Mouse (Mus musculus): ENCODE data around the gene Nab2. TPM values are rescaled to one million over a fixed set of nuclear protein-coding genes. Genes with fewer than 3 reads are reported as not detected.
"Not testable (repeated sequence)": the region's sequence is repeated elsewhere in the genome, so short reads cannot be mapped to it uniquely, and the experiment has no call there.

Nab2 gene
- polyA plus RNA-seq, 1 experiment from 2014 or later: 4.0 TPM

- peaks cover 60% of the 10 kb centered on the region for H3K27me3 ChIP-seq
- WGBS: 64% methylated on average over 1 of the region's 1 CpGs
- no peak for ATAC-seq (ENCODE audit: low read depth)
Measured at GRCm38 (mm10) chr10:127659551-127659950, 8.8 kb downstream of the Nab2 start.

DNA sequence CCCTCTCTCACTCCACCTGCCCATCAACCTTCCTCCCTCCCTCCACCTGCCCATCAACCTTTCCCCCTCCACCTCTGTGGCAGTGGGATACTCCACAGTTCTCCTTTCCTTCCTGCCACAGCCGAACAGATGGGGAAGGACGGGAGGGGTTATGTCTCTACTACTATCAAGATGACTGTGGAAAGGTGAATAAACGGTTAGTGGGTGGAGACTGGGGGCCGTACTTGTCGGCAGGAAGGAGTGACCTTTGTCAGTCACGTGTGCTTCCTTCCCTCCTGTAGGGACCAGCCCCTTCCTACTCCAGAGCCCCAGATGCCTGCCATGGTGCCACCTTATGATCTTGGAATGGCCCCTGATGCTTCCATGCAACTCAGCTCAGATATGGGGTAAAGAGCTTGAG is 10.3 kb downstream of the Nab2 start:
- Histone ChIP-seq H3K4me2 (no peak overlapping the region), H3K27me3 (peaks cover 45% of the 10 kb centered on the region), H3K9me3 (no peaks in the 10 kb centered on the region), H3K9ac (no peak overlapping the region), H3K4me3 (no peak overlapping the region), H3K4me1 (replicated peaks) (peaks cover 18% of the 10 kb centered on the region), H3K27ac (replicated peaks) (no peak overlapping the region), H3K36me3 (no peaks in the 10 kb centered on the region)
- 17% methylated on average over 6 of the region's 6 CpGs for WGBS
- no peak for ATAC-seq (ENCODE audit: low read depth)

More at GRCm38 (mm10) chr10:127659551-127659950, 8.8 kb downstream of the Nab2 start:
- Histone ChIP-seq H3K4me3 (no peak overlapping the region), H3K36me3 (no peaks in the 10 kb centered on the region), H3K9me3 (no peaks in the 10 kb centered on the region), H3K9ac (no peak overlapping the region), H3K27ac (replicated peaks) (no peak overlapping the region), H3K4me1 (replicated peaks) (peaks cover 31% of the 10 kb centered on the region), H3K4me2 (no peak overlapping the region)

DNA sequence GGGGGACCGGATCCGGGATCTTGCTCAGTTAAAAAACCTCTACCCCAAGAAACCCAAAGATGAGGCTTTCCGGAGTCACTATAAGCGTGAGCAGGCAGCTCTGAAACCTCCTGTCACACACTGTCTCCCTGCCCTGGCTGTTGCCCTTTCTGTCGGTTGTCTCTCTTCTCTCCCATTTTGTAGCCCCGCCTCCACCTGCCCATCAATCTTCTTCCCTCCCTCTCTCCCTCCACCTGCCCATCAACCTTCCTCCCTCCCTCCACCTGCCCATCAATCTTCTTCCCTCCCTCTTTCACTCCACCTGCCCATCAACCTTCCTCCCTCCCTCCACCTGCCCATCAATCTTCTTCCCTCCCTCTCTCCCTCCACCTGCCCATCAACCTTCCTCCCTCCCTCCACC is 10.8 kb downstream of the Nab2 start:
- not testable (repeated sequence) for H3K4me2 ChIP-seq; H3K9me3 ChIP-seq; H3K36me3 ChIP-seq; H3K4me3 ChIP-seq; H3K9ac ChIP-seq; ATAC-seq (ENCODE audit: low read depth); H3K27ac ChIP-seq (replicated peaks)
- 57% methylated on average over 6 of the region's 6 CpGs for WGBS
- Histone ChIP-seq H3K4me1 (replicated peaks) (peaks cover 14% of the 10 kb centered on the region), H3K27me3 (peaks cover 40% of the 10 kb centered on the region)

DNA sequence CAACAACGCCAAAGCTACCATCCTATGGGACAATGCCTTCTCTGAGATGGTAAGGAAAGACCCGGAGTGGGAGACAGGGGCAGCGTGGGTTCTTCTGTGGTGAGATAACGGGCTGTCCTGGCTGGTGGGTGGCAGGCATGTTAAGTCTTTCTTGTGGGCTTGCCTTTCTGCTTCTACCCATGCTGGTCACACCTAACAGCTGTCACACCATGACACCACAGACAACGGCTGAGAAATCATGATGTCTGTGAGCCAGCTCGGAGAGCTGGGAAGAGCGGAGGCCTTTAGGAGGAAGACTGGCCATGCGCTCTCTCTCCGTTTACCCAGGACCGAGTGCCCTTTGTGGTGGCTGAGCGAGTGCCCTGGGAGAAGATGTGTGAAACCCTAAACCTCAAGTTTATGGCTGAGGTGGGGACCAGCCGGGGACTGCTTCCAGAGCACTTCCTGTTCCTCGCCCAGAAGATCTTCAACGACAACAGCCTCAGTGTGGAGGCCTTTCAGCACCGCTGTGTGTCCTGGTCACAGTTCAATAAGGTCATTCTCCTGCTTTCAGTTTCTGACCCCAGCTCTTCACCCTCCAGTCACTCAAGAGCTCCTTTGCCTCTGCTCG is 13.3 kb downstream of the Nab2 start:
- H3K9ac ChIP-seq: no peak overlapping the region
- no peaks in the 10 kb centered on the region for H3K4me1 ChIP-seq (replicated peaks)
- H3K4me3 ChIP-seq: no peak overlapping the region
- H3K27ac ChIP-seq (replicated peaks): no peak overlapping the region
- 75% methylated on average over 16 of the region's 16 CpGs for WGBS
- no peaks in the 10 kb centered on the region for H3K36me3 ChIP-seq
- no peak for ATAC-seq (ENCODE audit: low read depth)
- H3K9me3 ChIP-seq: no peaks in the 10 kb centered on the region
- H3K4me2 ChIP-seq: no peak overlapping the region
- peaks cover 15% of the 10 kb centered on the region; the same call in 1 of the 2 replicates for H3K27me3 ChIP-seq

DNA sequence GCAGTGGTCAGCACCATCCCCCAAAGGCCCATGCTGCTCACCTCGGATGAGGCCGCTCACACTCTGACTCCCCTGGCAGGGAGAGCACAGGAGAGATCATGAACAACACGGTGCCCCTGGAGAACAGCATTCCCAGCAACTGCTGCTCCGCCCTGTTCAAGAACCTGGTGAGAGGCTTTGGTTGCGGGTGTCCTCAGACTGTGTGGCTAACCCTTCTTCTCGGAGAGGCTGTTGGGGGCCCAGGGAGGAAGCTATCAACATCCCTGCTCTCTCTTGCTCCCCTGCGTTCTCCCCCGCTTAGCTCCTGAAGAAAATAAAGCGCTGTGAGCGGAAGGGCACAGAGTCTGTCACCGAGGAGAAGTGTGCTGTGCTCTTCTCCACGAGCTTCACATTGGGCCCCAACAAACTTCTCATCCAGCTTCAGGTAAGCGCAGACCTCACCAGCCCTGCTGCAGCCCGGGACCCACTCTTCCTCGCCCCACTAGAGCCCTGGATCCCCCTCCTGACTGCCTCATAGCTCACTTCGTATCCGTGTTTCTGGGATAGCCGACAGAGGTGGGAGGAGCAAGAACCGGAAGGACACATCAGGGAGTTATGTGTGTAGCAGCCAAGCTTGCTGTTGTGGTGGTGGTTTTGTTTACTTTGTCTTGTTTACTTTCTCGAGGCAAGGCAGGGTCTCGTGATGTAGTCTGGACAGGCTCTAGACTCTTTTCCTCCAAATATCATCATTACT is 15.3 kb downstream of the Nab2 start:
- Histone ChIP-seq H3K9me3 (no peaks in the 10 kb centered on the region), H3K9ac (no peak overlapping the region), H3K4me2 (no peak overlapping the region), H3K27ac (replicated peaks) (no peak overlapping the region), H3K27me3 (0 out of 2 replicates have a peak, but pooled peaks cover 2% of the 10 kb centered on the region), H3K4me3 (no peak overlapping the region), H3K36me3 (no peaks in the 10 kb centered on the region), H3K4me1 (replicated peaks) (no peaks in the 10 kb centered on the region)
- WGBS: 54% methylated on average over 21 of the region's 21 CpGs
- ATAC-seq (ENCODE audit: low read depth): no peak

GRCm38 (mm10) chr10:127645791-127646190 is 22.6 kb downstream of the Nab2 start:
- WGBS: 59% methylated on average over 2 of the region's 2 CpGs
- Histone ChIP-seq H3K9ac (no peak overlapping the region), H3K27me3 (peaks cover 36% of the 10 kb centered on the region), H3K4me3 (no peak overlapping the region), H3K27ac (replicated peaks) (no peak overlapping the region), H3K4me2 (no peak overlapping the region), H3K36me3 (no peaks in the 10 kb centered on the region), H3K4me1 (replicated peaks) (peaks cover 19% of the 10 kb centered on the region), H3K9me3 (no peaks in the 10 kb centered on the region)
- ATAC-seq (ENCODE audit: low read depth): no peak

- WGBS: under 1% methylated on average over 25 of the region's 25 CpGs
- Histone ChIP-seq H3K9me3 (no peaks in the 10 kb centered on the region), H3K27me3 (peaks cover 46% of the 10 kb centered on the region), H3K27ac (replicated peaks) (peak overlapping the region; percentile 62; the same call in 1 of the 2 replicates), H3K9ac (peak overlapping the region; percentile 59), H3K36me3 (no peaks in the 10 kb centered on the region), H3K4me1 (replicated peaks) (peaks cover 19% of the 10 kb centered on the region), H3K4me3 (peak overlapping the region; percentile 37), H3K4me2 (peak overlapping the region; percentile 59)
- ATAC-seq (ENCODE audit: low read depth): peak; percentile 36
Measured at GRCm38 (mm10) chr10:127643553-127644238, 24.7 kb downstream of the Nab2 start.

DNA sequence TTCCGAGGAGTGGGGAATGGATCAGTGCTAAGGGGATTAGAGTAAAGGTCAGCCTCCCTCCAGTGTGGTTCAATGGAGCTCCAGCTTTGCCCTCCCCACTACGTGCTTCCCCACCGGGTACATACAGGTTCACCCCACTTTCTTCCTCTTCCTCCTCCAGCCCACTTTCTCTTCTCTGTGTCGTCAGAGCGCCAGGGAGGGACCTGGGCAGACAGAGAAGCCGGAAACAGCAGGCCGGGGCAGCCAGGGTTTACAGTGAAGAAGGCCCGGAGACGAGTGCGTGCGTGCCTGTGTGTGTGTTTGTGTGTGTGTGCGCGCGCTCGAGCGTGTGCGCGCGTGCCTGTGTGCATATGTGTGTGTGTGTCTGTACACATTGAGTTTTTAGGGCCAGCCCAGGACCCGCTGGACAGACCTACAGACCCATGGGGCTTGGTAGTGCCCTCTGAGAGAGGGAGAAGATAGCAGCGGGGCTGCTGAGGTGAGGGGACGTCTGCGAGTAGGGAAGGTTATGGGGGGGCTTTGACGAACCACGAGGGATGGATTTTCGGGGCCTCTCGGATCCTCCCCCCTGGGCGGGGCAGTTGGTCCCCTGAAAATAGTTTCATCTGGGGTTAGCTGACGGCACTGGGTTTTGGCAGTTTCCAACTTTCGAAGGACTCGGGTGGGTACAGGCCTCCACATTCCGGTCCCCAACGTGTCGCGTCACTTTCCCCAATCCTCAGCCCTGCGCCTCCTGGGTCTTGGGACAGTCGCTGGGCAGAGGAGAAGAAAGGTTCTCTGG is 25.4 kb downstream of the Nab2 start, which contains the start of gene Stat6:
Stat6 (plus strand) TSS at position 215 of the 781 bp plus-strand sequence.
- peak within 1 kb of the TSS; percentile 62 for H3K27ac ChIP-seq (replicated peaks)
- peaks cover 46% of the 10 kb centered on the region for H3K27me3 ChIP-seq
- H3K4me2 ChIP-seq: peak within 1 kb of the TSS; percentile 59
- 8% methylated on average over 37 of the region's 37 CpGs for WGBS
- peak; percentile 49 for ATAC-seq (ENCODE audit: low read depth)
- H3K36me3 ChIP-seq: no peaks in the 10 kb centered on the region
- H3K9ac ChIP-seq: peak within 1 kb of the TSS; percentile 59
- peaks cover 19% of the 10 kb centered on the region for H3K4me1 ChIP-seq (replicated peaks)
- H3K4me3 ChIP-seq: peak within 1 kb of the TSS; percentile 37
- H3K9me3 ChIP-seq: no peaks in the 10 kb centered on the region

- peak; percentile 62 for ATAC-seq (ENCODE audit: low read depth)
- Histone ChIP-seq H3K27ac (replicated peaks) (peak overlapping the region; percentile 62), H3K9ac (peak overlapping the region; percentile 59; the same call in 1 of the 2 replicates), H3K36me3 (no peaks in the 10 kb centered on the region), H3K4me1 (replicated peaks) (peaks cover 19% of the 10 kb centered on the region), H3K4me3 (peak overlapping the region; percentile 37), H3K27me3 (peaks cover 46% of the 10 kb centered on the region), H3K9me3 (no peaks in the 10 kb centered on the region), H3K4me2 (peak overlapping the region; percentile 59)
- WGBS: 7% methylated on average over 19 of the region's 19 CpGs
Measured at GRCm38 (mm10) chr10:127641861-127642771, 26.3 kb downstream of the Nab2 start.

DNA sequence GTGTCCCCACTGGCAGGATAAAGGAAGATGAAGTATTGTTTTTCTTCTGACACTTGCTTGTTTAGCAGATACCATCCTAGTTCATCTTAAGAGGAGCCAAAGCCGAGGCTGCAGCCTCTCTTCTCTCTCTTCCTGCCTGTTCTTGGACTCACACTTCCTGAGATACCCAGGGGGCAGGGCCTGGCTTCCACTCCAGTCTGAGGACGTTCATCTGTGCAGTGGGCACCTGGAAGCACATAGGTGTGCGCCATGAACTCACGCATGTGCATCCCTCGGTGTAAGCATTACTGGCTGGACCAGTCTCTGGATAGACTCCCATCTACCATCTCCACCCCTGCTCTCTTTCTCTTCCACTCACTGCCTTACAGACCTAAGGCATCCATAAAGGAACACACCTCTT is 27.9 kb downstream of the Nab2 start:
- ATAC-seq (ENCODE audit: low read depth): no peak
- Histone ChIP-seq H3K36me3 (no peaks in the 10 kb centered on the region), H3K4me2 (no peak overlapping the region), H3K4me3 (no peak overlapping the region), H3K4me1 (replicated peaks) (peaks cover 19% of the 10 kb centered on the region), H3K27ac (replicated peaks) (no peak overlapping the region), H3K27me3 (peaks cover 46% of the 10 kb centered on the region), H3K9me3 (no peaks in the 10 kb centered on the region), H3K9ac (no peak overlapping the region)
- 72% methylated on average over 5 of the region's 5 CpGs for WGBS

Measured in neural tube, embryonic 13.5 days (tissue).